Mouse (Mus musculus) erythroblast, embryonic 14.5 days (primary cell): ENCODE measurements around the gene Sdc3. TPM values are rescaled to one million over a fixed set of nuclear protein-coding genes. Genes with fewer than 3 reads are reported as not detected.
A peak's percentile ranks its signal among the peaks of the same experiment; 100 is the strongest.

ENCODE experiments used
- H3K27me3 ChIP-seq: 2 replicates; pipeline ENCODE4 v1.6.1; 2012; ENCODE audit warnings: inconsistent platforms; ENCODE audit not compliant: control insufficient read depth
- H3K36me3 ChIP-seq: 2 replicates; pipeline ENCODE4 v1.6.1; 2012; ENCODE audit warnings: mild to moderate bottlenecking, inconsistent platforms; ENCODE audit not compliant: control insufficient read depth
- H3K4me1 ChIP-seq: 2 replicates; pipeline ENCODE4 v1.6.1; 2012; ENCODE audit warnings: inconsistent platforms; ENCODE audit not compliant: control insufficient read depth
- H3K4me3 ChIP-seq: replicated peaks from 2 replicates; pipeline ENCODE3; 2012; ENCODE audit warnings: moderate library complexity, mild to moderate bottlenecking, inconsistent platforms
- H3K9me3 ChIP-seq: 2 replicates; pipeline ENCODE4 v1.6.1; 2012; ENCODE audit warnings: low read length, inconsistent platforms, mixed read lengths; ENCODE audit not compliant: control insufficient read depth
- GATA1 ChIP-seq: IDR thresholded peaks from 2 replicates; pipeline ENCODE4 v1.6.1; 2012; ENCODE audit warnings: low read length, inconsistent platforms, mixed read lengths
- TAL1 ChIP-seq: IDR thresholded peaks from 3 replicates; pipeline ENCODE4 v1.6.1; 2012; ENCODE audit warnings: low read length, inconsistent platforms, mixed read lengths
- polyA plus RNA-seq: library from polyadenylated mRNA; stranded (reverse); fragments of >175 nt; gene quantifications from 2 replicates; pipeline ENCODE4 v1.2.3, GENCODE M21; 2012

Gene Sdc3
- polyA plus RNA-seq, result 1.0 and 1.3 TPM in 2 replicates

- Histone ChIP-seq H3K4me1 (peaks cover 5% of the 10 kb centered on the region), H3K36me3 (no peaks in the 10 kb centered on the region), H3K9me3 (no peaks in the 10 kb centered on the region; the same call in 1 of the 2 replicates), H3K27me3 (peaks cover 61% of the 10 kb centered on the region), H3K4me3 (peak within 1 kb of the TSS; percentile 44)
- TF ChIP-seq GATA1, result no peak
- no peak for TF ChIP-seq TAL1
Measured at GRCm38 (mm10) chr4:130792376-130793179, at the start of gene Sdc3. Gene Sdc3 (plus strand): TSS chr4:130792537.

- Histone ChIP-seq H3K27me3 (no peaks in the 10 kb centered on the region), H3K9me3 (no peaks in the 10 kb centered on the region)
Measured at GRCm38 (mm10) chr4:130744058-130744457, 48.3 kb upstream of the Sdc3 start.

GRCm38 (mm10) chr4:130745561-130746306, 46.6 kb upstream of the Sdc3 start:
- H3K4me3 ChIP-seq, result no peak overlapping the region
- H3K4me1 ChIP-seq, result peaks cover 2% of the 10 kb centered on the region
- H3K9me3 ChIP-seq, result no peaks in the 10 kb centered on the region
- TF ChIP-seq TAL1, result no peak
- no peak for TF ChIP-seq GATA1
- H3K27me3 ChIP-seq, result no peaks in the 10 kb centered on the region
- H3K36me3 ChIP-seq, result peaks cover 100% of the 10 kb centered on the region

More at GRCm38 (mm10) chr4:130744058-130744457, 48.3 kb upstream of the Sdc3 start:
- Histone ChIP-seq H3K36me3 (peaks cover 100% of the 10 kb centered on the region), H3K4me1 (peaks cover 4% of the 10 kb centered on the region), H3K4me3 (no peak overlapping the region)
- TF ChIP-seq TAL1, result no peak
- no peak for TF ChIP-seq GATA1

- Histone ChIP-seq H3K9me3 (no peaks in the 10 kb centered on the region), H3K36me3 (peaks cover 100% of the 10 kb centered on the region), H3K4me1 (no peaks in the 10 kb centered on the region; the same call in 1 of the 2 replicates), H3K27me3 (no peaks in the 10 kb centered on the region), H3K4me3 (no peak overlapping the region)
- TF ChIP-seq GATA1 (no peak), TAL1 (no peak)
Measured at GRCm38 (mm10) chr4:130749566-130749965, 42.8 kb upstream of the Sdc3 start.

- no peaks in the 10 kb centered on the region for H3K27me3 ChIP-seq
- H3K36me3 ChIP-seq, result peaks cover 99% of the 10 kb centered on the region
- no peak for TF ChIP-seq GATA1
- no peak for TF ChIP-seq TAL1
- no peaks in the 10 kb centered on the region for H3K4me1 ChIP-seq
- H3K9me3 ChIP-seq, result no peaks in the 10 kb centered on the region
- H3K4me3 ChIP-seq, result no peak overlapping the region
Measured at GRCm38 (mm10) chr4:130751966-130752365, 40.4 kb upstream of the Sdc3 start.

GRCm38 (mm10) chr4:130752591-130752990, 39.7 kb upstream of the Sdc3 start:
- TF ChIP-seq TAL1, result no peak
- TF ChIP-seq GATA1, result no peak
- Histone ChIP-seq H3K27me3 (no peaks in the 10 kb centered on the region), H3K4me3 (no peak overlapping the region), H3K36me3 (peaks cover 99% of the 10 kb centered on the region), H3K4me1 (no peaks in the 10 kb centered on the region), H3K9me3 (no peaks in the 10 kb centered on the region)

GRCm38 (mm10) chr4:130753755-130754154, 38.6 kb upstream of the Sdc3 start:
- Histone ChIP-seq H3K9me3 (no peaks in the 10 kb centered on the region), H3K27me3 (no peaks in the 10 kb centered on the region), H3K4me3 (no peak overlapping the region), H3K36me3 (peaks cover 99% of the 10 kb centered on the region), H3K4me1 (no peaks in the 10 kb centered on the region)
- TF ChIP-seq GATA1 (no peak), TAL1 (no peak)

- Histone ChIP-seq H3K27me3 (no peaks in the 10 kb centered on the region), H3K9me3 (no peaks in the 10 kb centered on the region), H3K4me3 (no peak overlapping the region), H3K36me3 (peaks cover 99% of the 10 kb centered on the region), H3K4me1 (no peaks in the 10 kb centered on the region)
- TF ChIP-seq TAL1 (no peak), GATA1 (no peak)
Measured at GRCm38 (mm10) chr4:130754776-130755175, 37.6 kb upstream of the Sdc3 start.

GRCm38 (mm10) chr4:130759875-130760274, 32.5 kb upstream of the Sdc3 start:
- no peak for TF ChIP-seq GATA1
- no peak for TF ChIP-seq TAL1
- H3K36me3 ChIP-seq, result peaks cover 99% of the 10 kb centered on the region

More at GRCm38 (mm10) chr4:130759875-130760274, 32.5 kb upstream of the Sdc3 start:
- Histone ChIP-seq H3K4me3 (no peak overlapping the region), H3K27me3 (no peaks in the 10 kb centered on the region), H3K9me3 (no peaks in the 10 kb centered on the region), H3K4me1 (peaks cover 2% of the 10 kb centered on the region; the same call in 1 of the 2 replicates)
